In genomic region chr4:142162102-142162501, GRCm38 (mm10) we compare ENCODE assay signal across 14 mouse cellular contexts.
DNase-seq lines count a peak whose midpoint lies in the region; TF ChIP-seq lines count a peak whose summit lies in the region.
"Had no signal": no experiment of that assay in that cellular context is flagged by ENCODE, and none has a peak within 500 bp of the region (broad histone marks: within the 10 kb centered on the region; RNA-seq: fewer than 3 reads in every experiment).

No protein-coding gene starts in this region.

- no peak overlapping the region for H3K4me3 ChIP-seq in heart, adult 2 months
- no peak overlapping the region for H3K4me3 ChIP-seq in left cerebral cortex, adult 2 months
- H3K4me3 ChIP-seq in CH12.LX (replicated peaks in 1 of 3; ENCODE audit: low read depth in 2 of 3, low read length in 2 of 3, poor library complexity in 1 of 3), result no peak overlapping the region
- H3K4me3 ChIP-seq: embryonic facial prominence, embryonic 13.5 days; heart, embryonic 12.5 days; neural tube, embryonic 12.5 days had no signal

- no peak for TF ChIP-seq POLR2A in heart, adult 2 months (IDR thresholded peaks at IDR 0.05; ENCODE audit: insufficient read depth, low read depth, low read length)
- TF ChIP-seq POLR2A in CH12.LX (IDR thresholded peaks at IDR 0.05; ENCODE audit: low read depth, low read length), result no peak

- peak; percentile 60 for TF ChIP-seq CTCF in heart, adult 2 months (IDR thresholded peaks at IDR 0.05)
- peak; percentile 25 for TF ChIP-seq CTCF in left cerebral cortex, adult 2 months (IDR thresholded peaks at IDR 0.05)
- peak; percentile 11 to 58; a peak in 2 of 4 replicates for TF ChIP-seq CTCF in CH12.LX (conservative IDR thresholded peaks at IDR 0.05 in 1 of 2, IDR thresholded peaks at IDR 0.05 in 1 of 2; ENCODE audit: low read depth in 2 of 2, low read length in 2 of 2)

- H3K9me3 ChIP-seq in CH12.LX (replicated peaks; ENCODE audit: low read length), result peaks cover 14% of the 10 kb centered on the region

- DNase-seq in heart, adult 2 months, result no peak
- DNase-seq in heart, adult 9 months (ENCODE audit: low spot score in 2 of 2), result no peak
- DNase-seq in left cerebral cortex, adult 2 months (ENCODE audit: extremely low spot score in 1 of 2, low spot score in 2 of 2), result no peak
- DNase-seq in left cerebral cortex, postnatal 25 days (ENCODE audit: low spot score in 2 of 2), result no peak
- no peak for DNase-seq in CH12.LX (ENCODE audit: extremely low read depth)
- DNase-seq in R1 (ENCODE audit: low read depth, low spot score), result peak; percentile 92
- no peak for DNase-seq in embryo, embryonic 9.5 days (ENCODE audit: extremely low spot score)
- no peak for DNase-seq in T-cell, adult 2 months (ENCODE audit: low spot score)
- DNase-seq: adrenal gland, postnatal 25 days; gastrocnemius, postnatal 36 days; right cerebral cortex, postnatal 25 days had no signal

- H3K27ac ChIP-seq in heart, adult 2 months, result no peak overlapping the region
- H3K27ac ChIP-seq in left cerebral cortex, adult 2 months, result no peak overlapping the region
- no peak overlapping the region for H3K27ac ChIP-seq in CH12.LX (ENCODE audit: insufficient read depth, low read depth)
- H3K27ac ChIP-seq: embryonic facial prominence, embryonic 13.5 days; neural tube, embryonic 12.5 days had no signal

- no peaks in the 10 kb centered on the region for H3K36me3 ChIP-seq in heart, adult 2 months (ENCODE audit: control insufficient read depth, insufficient read depth, low read length)
- peaks cover 2 to 46% of the 10 kb centered on the region in 2 experiments for H3K36me3 ChIP-seq in CH12.LX (replicated peaks in 1 of 2; ENCODE audit: control insufficient read depth in 1 of 2, insufficient read depth in 1 of 2, low read length in 1 of 2)

- H3K79me2 ChIP-seq in heart, adult 2 months (replicated peaks; ENCODE audit: control insufficient read depth, insufficient read depth, low read length), result no peaks in the 10 kb centered on the region
- H3K79me2 ChIP-seq in CH12.LX (replicated peaks; ENCODE audit: control insufficient read depth, extremely low read depth, insufficient read depth, poor library complexity, severe bottlenecking), result no peaks in the 10 kb centered on the region

- no peak overlapping the region for H3K4me2 ChIP-seq in CH12.LX (ENCODE audit: insufficient read depth, low read depth, poor library complexity, severe bottlenecking)
- H3K4me2 ChIP-seq: embryonic facial prominence, embryonic 13.5 days; heart, embryonic 12.5 days; neural tube, embryonic 12.5 days had no signal

- H3K9ac ChIP-seq in heart, adult 2 months (ENCODE audit: low read depth, low read length), result no peak overlapping the region
- H3K9ac ChIP-seq in CH12.LX (ENCODE audit: insufficient read depth, low read depth), result no peak overlapping the region
- H3K9ac ChIP-seq: embryonic facial prominence, embryonic 13.5 days; heart, embryonic 12.5 days; neural tube, embryonic 12.5 days had no signal

- intact Hi-C loops in heart, adult 2 months (cut with DNase I), result no loop called here
- intact Hi-C loops in left cerebral cortex, adult 2 months (cut with DNase I), result no loop called here
- intact Hi-C loops in left cerebral cortex, postnatal 25 days (cut with DNase I), result no loop called here

- WGBS in heart, adult 2 months, result 97% methylated on average over 2 of the region's 2 CpGs

- no peak for TF ChIP-seq EP300 in heart, adult 2 months (IDR thresholded peaks at IDR 0.05; ENCODE audit: insufficient read depth, low read depth, low read length)
- TF ChIP-seq EP300 in CH12.LX (IDR thresholded peaks at IDR 0.05; ENCODE audit: low read length), result no peak

- no peak for TF ChIP-seq RAD21 in CH12.LX (IDR thresholded peaks at IDR 0.05; ENCODE audit: low read depth, low read length)

- dilution Hi-C loops in CH12.LX (cut with MboI; ENCODE audit: extremely low pct_ligation_motif_present, extremely low pct_unique_long_range_greater_than_20kb, low sequenced_read_pairs), result no loop called here

- in situ Hi-C loops in CH12.LX (cut with MboI; ENCODE audit: low pct_ligation_motif_present, low pct_unique_long_range_greater_than_20kb, low sequenced_read_pairs), result loop anchor here (25.0 kb wide), 2 partner anchors 250 to 1075 kb away; no protein-coding TSS in a partner anchor

- no peaks in the 10 kb centered on the region for H3K27me3 ChIP-seq in heart, adult 2 months (ENCODE audit: control insufficient read depth, insufficient read depth, low read length)
- no peaks in the 10 kb centered on the region for H3K27me3 ChIP-seq in CH12.LX (replicated peaks)
- H3K27me3 ChIP-seq: embryonic facial prominence, embryonic 13.5 days; heart, embryonic 12.5 days; neural tube, embryonic 12.5 days had no signal

- peaks cover 7% of the 10 kb centered on the region for H3K4me1 ChIP-seq in heart, adult 2 months (ENCODE audit: control insufficient read depth, insufficient read depth, low read length)
- H3K4me1 ChIP-seq in CH12.LX (ENCODE audit: control insufficient read depth in 1 of 2, insufficient read depth in 2 of 2), result peaks cover 16 to 41% of the 10 kb centered on the region in 2 experiments

TF ChIP-seq in CH12.LX, 34 proteins besides CTCF, POLR2A, EP300 and RAD21:
- peak; percentile 14; the same call in 1 of the 2 replicates for TF ChIP-seq SMC3 (IDR thresholded peaks at IDR 0.05; ENCODE audit: low read depth, low read length)
- no peak for TF ChIP-seq MAZ (IDR thresholded peaks at IDR 0.05; ENCODE audit: low read depth, low read length)
